Mouse (Mus musculus) gastrocnemius, postnatal 10 days (tissue): ENCODE results near the gene Tbc1d13. TPM values are rescaled to one million over a fixed set of nuclear protein-coding genes. Genes with fewer than 3 reads are reported as not detected.
"Not testable (repeated sequence)": the region's sequence is repeated elsewhere in the genome, so short reads cannot be mapped to it uniquely, and the experiment has no call there.

ENCODE experiments used
- DNase-seq: peaks from one replicate; pipeline ENCODE4 v3.0.0; 2021; ENCODE audit warnings: mixed read lengths
- total RNA-seq, 2 experiments: library from RNA; stranded (reverse); gene quantifications; 2 replicates each; pipeline ENCODE4 v1.2.3; 2021

The Tbc1d13 gene
- total RNA-seq, 2 experiments from 2014 or later = 14.0 to 18.0 TPM

GRCm38 (mm10) chr2:30178711-30179110, 45.2 kb downstream of the Tbc1d13 start:
- DNase-seq = not testable (repeated sequence)

GRCm38 (mm10) chr2:30182424-30182823, 48.9 kb downstream of the Tbc1d13 start:
- DNase-seq = no peak

DNA sequence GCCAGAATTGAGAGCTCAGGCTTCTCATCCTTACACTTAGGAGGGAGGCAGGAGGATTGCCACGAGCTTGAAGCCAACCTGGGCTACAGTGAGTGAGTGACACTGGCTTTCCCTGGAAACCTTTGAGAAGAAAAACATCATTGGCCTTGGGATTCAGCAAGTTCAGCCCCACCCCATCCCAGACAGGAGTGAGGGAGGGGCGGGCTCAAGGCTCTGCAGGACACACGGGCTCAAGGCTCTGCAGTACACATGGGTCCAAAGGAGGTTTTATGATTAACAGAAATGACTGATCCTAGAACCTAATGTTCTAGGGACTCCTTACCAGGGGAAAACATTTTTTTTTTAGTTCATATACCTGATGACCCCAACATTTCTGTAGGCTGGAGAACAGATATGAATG, 50.2 kb downstream of the Tbc1d13 start:
- no peak for DNase-seq

DNA sequence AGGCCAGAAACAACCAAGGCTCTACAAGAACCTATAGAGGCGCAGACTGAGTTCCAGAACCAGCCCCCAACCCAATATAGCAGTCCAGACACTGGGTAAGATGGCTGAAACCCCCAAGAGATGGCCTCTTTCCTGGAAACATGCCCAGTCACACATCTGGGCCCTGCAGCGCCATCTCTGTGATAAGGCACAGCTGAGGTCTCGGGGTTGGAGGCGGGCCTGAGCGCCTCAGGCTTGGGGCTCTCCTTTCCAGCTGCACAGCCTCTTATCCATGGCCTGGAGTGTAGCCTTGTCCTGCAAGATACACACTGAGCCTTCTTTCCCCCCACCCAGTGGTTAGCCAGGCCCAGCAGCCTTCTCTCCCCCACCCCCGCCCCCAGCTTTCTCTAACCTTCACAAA, 51.7 kb downstream of the Tbc1d13 start:
- no peak for DNase-seq

DNA sequence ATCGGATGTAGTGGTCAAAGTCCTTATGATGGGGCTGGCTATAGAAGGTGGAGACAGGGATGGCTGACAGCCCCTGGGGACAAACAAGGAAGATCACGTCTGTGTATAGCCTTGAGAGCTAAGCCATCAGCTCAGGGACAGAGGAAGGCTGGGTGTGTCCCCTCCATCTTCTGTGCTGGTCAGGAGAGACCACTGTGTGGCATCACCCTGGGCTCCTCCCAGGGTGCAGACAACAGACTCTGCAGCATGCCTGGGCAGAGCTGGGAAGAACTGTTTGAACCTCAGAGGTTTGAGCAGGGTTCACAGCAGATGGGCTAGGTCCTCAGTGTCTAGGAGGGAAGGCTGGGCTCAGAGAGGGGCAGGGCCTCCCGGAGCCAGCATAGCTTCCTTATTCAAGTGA, 52.1 kb downstream of the Tbc1d13 start:
- no peak for DNase-seq

DNA sequence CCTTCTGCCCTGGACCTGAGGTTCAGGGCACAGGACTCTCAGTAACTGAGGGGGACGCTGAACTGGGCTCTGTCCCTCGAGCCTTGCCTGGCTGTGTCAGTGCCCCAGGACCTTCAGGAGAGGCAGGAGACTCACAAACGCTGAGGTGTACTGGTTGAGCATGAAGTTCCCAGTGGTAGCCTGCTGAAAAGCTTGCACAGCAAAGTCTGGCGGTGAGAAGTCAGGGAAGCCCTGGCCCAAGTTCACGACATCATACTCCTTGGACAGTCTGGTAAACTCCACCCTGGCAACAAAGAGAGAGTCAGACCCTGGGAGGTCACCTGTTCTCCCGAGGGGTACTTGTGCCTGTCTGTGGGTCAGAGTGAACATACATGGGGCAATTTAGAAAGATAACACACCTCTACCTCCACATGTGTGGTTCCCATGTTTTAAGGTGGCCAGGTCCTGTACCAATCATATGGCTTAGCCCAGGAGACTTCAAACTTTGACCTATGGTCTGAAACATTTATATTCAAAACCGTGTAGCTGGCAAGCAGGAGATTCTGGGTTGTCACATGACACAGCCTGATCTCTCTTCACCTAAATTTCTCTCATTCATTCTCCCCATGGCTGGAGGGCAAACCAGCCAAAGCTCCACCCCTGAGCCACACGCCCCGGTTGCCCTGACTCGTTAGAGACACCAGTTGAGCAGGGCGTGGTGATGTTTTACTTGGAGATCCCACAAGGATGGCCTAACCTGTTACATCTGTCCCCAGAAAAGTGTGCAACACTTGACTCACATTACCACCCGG, 58.4 kb downstream of the Tbc1d13 start:
- no peak for DNase-seq

DNA sequence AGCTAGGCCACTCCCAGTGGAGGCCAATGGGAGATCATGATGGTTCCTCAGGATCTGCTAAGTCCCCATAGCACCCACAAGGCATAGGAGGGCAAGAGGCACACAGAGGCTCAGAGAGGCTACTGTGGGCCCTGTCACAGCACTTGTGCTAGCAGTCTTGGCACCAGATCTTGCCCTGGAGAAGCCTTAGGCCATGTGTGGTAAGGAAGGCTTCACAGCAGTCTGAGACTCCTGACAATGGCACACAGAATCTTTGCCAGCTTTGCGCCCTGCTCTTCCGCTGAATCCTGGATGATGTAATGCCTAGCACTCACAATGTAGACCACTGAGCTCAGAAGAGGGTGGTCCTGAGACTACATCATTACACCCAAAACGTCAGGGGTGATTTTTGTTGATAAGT, 61.1 kb downstream of the Tbc1d13 start:
- no peak for DNase-seq

- no peak for DNase-seq
Measured at GRCm38 (mm10) chr2:30198021-30198420, 64.5 kb downstream of the Tbc1d13 start.

DNA sequence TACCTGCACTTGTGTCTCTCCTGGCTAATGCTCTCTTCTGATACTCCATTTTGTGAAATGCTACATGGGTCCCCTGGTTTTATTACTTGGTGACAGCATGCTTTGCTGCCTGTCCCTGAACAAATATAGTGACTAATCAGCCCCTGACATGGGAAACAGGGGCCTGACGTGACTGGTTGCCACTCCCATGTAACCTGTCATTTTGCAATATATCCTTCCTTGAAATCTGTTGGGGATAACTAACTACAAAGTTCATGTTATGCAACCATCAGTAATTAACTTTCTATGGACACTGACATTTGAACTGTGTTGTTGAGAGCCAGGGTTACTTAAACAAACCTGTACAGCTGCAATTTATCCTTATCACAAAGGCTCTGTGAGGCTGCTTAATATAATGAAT, 66.4 kb downstream of the Tbc1d13 start:
- DNase-seq = no peak

- no peak for DNase-seq
Measured at GRCm38 (mm10) chr2:30200388-30200925, 66.9 kb downstream of the Tbc1d13 start.

Other genes starting within 250 kb of the Tbc1d13 start
- gene Odf2, start 244.5 kb upstream of the Tbc1d13 start, total RNA-seq = 10 to 100 TPM; 21.3 to 29.7 TPM
- 10 to 100 TPM; 20.9 to 21.7 TPM for gene Gle1, start 198.3 kb upstream of the Tbc1d13 start, total RNA-seq
- gene Sptan1, start 168.2 kb upstream of the Tbc1d13 start, total RNA-seq = 100 to 1,000 TPM; 103 to 127 TPM
- 1 to 10 TPM; 4.7 to 5.4 TPM for gene Wdr34, start 84.9 kb upstream of the Tbc1d13 start, total RNA-seq
- gene Set, start 76.4 kb upstream of the Tbc1d13 start, total RNA-seq = 100 to 1,000 TPM; 128 to 134 TPM
- gene Pkn3, start 56.1 kb upstream of the Tbc1d13 start, total RNA-seq = 1 to 10 TPM; 4.5 to 8.3 TPM
- gene Zdhhc12, start 40.1 kb upstream of the Tbc1d13 start, total RNA-seq = 1 to 10 TPM; 3.4 to 4.2 TPM
- 10 to 100 TPM; 18.9 to 21.7 TPM for gene Zer1, start 9.2 kb upstream of the Tbc1d13 start, total RNA-seq
- 10 to 100 TPM; 31.1 to 36.6 TPM for gene Endog, start 37.7 kb downstream of the Tbc1d13 start, total RNA-seq
- 1 to 10 TPM; 7.4 to 7.6 TPM for gene Spout1, start 44.7 kb downstream of the Tbc1d13 start, total RNA-seq
- 10 to 100 TPM; 13.6 to 16.0 TPM for gene Kyat1, start 72.1 kb downstream of the Tbc1d13 start, total RNA-seq
- 10 to 100 TPM; 21.2 to 22.1 TPM for gene Lrrc8a, start 104.0 kb downstream of the Tbc1d13 start, total RNA-seq
- under 1 TPM; 0.42 to 0.86 TPM for gene Gm28035, start 106.8 kb downstream of the Tbc1d13 start, total RNA-seq
- 10 to 100 TPM; 11.3 to 12.4 TPM for gene Phyhd1, start 132.5 kb downstream of the Tbc1d13 start, total RNA-seq
- gene Gm28038, start 147.3 kb downstream of the Tbc1d13 start, total RNA-seq = not detected
- 10 to 100 TPM; 17.3 to 18.3 TPM for gene Dolk, start 152.6 kb downstream of the Tbc1d13 start, total RNA-seq
- 10 to 100 TPM; 15.9 to 18.1 TPM for gene Nup188, start 152.7 kb downstream of the Tbc1d13 start, total RNA-seq
- gene Sh3glb2, start 225.6 kb downstream of the Tbc1d13 start, total RNA-seq = 10 to 100 TPM; 32.2 to 37.9 TPM
- gene Miga2, start 230.5 kb downstream of the Tbc1d13 start, total RNA-seq = 10 to 100 TPM; 19.4 to 31.1 TPM